Mouse (Mus musculus): ENCODE data around the gene Kank2.

The Kank2 gene

DNA sequence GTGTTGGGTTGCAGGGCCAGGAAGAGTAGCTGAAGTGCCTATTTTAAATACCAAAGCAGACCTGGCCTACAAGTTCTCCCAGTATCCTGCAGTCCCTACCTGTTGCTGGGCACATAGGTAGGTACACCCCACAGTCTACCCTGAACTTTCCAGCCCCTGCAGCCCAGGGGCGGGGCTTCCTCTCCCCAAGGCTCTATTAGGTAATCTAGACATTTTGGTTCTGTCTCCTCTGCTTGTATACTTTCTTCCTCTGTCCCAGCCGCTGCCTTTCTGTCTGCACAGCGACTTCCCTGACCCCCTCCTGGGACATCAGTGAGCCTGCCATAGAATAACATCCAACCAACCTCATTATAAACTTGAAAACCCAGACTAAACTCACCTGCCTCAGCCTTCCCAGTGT is 48.2 kb downstream of the Kank2 start:
- no peak for DNase-seq (ENCODE audit: low read depth)

DNA sequence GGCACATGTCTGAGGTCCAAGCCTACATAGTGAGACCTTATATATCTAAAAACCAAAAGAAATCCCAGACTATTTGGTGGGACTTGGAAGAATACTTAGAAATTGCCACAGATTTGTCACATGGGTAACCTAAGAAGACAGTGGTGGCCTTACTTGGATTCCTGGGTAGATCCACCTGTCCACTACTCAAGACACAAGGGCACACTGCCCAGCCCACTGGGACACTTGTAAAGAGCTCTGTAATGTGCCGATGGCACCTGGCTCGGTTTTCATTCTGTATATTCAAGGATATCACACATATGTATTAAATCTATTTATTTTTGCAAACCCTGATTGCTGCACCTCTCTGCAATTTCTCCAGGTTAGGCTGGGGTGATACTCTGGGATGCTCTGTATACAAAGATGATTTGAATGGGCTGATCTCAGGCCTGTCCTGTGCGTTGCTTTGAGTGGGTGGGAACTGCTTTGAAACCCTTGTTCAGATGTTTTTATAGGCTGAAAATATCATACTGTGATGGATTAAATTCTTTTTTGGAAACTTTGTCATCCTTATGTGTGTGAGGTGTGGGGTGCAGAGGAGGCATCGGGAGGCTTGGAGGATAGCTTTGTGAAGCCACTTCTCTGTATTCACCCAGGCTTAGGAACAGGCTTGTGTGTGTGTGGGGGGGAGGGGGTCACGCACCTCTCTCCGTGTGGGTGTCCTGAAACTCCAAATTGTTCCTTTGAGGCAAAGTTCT is 49.0 kb downstream of the Kank2 start:
- DNase-seq (ENCODE audit: low read depth): no peak

GRCm38 (mm10) chr9:21748491-21748890 is 50.1 kb downstream of the Kank2 start:
- no peak for DNase-seq (ENCODE audit: low read depth)

DNA sequence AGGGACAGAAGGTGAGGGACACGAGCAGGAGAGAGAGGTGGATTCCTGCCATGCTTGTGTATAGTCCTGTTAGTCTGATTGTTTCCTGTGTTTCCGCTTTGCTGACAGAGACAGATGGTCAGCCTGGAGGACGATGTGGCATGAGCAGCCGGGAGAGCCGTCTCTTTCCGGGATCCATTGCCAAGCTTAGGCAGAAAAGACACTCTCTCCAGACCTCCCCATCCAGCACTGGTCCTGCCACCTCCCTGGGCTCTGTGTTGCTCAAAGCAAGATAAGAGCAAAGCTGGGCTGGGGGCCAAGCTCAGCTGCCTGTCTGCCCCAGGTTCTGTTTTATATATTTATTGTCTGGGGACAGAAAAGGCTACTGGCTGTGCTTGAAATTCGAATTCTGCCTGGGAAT is 50.5 kb downstream of the Kank2 start:
- no peak for DNase-seq (ENCODE audit: low read depth)

DNA sequence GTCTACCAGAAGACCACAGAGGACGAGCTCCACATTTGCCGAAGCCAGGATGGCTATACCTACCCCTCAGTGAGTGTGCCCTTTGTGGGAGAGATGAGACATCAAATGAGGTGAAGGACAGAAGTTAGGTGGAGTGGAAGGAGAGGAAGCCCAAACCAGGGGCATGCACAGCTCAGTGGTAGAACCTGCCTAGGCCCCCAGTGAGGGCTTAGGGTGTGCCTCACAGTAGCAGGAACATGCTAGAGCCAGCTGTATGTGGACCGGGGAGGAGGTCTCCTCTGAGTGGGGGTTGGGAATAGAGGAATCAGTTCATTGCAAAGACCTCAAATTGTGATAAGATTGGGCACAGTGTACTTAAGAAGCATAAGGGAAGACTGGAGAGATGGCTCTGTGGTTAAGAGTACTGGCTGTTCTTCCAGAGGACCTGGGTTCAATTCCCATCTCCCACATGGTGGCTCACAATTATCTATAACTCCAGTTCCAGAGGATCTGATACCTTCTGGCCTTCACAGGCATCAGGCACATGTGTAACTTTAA is 51.2 kb downstream of the Kank2 start:
- DNase-seq (ENCODE audit: low read depth): no peak

GRCm38 (mm10) chr9:21741514-21741913 is 57.0 kb downstream of the Kank2 start:
- no peak for DNase-seq (ENCODE audit: low read depth)

GRCm38 (mm10) chr9:21740427-21740826 is 58.1 kb downstream of the Kank2 start:
- DNase-seq (ENCODE audit: low read depth): no peak

DNA sequence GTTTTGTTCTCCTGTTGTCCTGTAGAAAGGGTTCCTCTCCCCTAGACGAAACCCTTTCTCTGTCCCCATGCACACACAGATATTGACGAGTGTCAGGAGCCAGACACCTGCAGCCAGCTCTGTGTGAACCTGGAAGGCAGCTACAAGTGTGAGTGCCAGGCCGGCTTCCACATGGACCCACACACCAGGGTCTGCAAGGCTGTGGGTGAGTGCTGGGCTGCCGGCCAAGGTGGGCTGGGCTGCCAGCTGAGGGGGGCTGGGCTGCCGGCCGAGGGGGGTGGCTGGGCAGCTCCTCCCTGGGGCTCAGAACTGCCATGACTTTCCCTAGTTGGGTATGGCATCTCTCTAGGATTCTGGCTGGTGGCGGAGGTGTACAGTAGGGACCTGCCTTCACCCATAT is 59.8 kb downstream of the Kank2 start:
- DNase-seq (ENCODE audit: low read depth): no peak

DNA sequence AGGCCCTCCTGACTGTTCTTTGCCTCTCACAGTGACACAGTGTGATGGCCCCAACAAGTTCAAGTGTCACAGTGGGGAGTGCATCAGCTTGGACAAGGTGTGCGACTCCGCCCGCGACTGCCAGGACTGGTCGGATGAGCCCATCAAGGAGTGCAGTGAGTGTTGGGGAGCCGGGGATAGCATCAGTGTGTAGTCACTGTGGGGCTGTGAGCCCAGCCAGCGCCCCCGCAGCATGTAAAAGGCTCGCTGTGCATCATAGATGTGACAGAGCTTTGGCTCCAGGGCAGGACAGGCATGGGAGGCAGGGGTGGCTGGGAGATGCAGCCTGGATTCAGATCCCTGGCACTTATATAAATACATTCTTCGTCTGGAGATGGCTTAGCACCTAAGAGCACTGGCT is 61.4 kb downstream of the Kank2 start:
- DNase-seq (ENCODE audit: low read depth): no peak

DNA sequence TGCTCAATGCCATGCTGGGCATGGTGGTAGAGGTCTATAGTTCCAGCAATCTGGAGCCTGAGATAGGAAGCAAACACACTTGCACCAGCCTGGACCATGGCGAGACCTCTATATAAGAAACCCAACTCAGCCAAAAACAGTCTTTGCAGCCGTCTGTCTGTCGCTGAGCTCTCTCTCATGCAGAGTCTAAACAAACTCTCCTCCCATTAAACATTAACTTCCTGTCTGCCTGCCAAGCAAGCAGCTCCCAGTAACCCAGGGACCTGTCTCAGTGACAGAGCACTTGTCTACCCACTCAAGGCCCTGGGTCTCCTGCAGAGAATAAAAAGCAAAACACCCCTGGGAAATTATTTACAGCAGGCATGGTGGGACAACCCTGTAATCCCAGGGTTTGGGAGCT is 62.0 kb downstream of the Kank2 start:
- no peak for DNase-seq (ENCODE audit: low read depth)

DNA sequence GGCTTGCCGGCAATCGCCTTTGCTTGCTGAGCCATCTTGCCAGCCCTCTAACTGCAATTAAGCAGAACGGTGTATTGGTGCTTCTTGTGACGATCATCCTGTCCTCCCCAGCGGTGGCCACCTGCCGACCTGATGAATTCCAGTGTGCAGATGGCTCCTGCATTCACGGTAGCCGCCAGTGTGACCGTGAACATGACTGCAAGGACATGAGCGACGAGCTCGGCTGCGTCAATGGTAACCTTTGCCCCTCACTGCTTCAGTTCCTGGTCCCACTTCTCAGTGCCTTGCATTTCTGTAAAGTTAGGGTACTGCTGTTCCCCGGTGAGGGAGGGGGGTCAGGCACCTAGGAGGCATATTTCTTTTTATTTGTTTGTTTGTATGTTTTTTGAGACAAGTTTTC is 63.4 kb downstream of the Kank2 start:
- no peak for DNase-seq (ENCODE audit: low read depth)

GRCm38 (mm10) chr9:21733989-21734388 is 64.6 kb downstream of the Kank2 start:
- DNase-seq (ENCODE audit: low read depth): no peak

DNA sequence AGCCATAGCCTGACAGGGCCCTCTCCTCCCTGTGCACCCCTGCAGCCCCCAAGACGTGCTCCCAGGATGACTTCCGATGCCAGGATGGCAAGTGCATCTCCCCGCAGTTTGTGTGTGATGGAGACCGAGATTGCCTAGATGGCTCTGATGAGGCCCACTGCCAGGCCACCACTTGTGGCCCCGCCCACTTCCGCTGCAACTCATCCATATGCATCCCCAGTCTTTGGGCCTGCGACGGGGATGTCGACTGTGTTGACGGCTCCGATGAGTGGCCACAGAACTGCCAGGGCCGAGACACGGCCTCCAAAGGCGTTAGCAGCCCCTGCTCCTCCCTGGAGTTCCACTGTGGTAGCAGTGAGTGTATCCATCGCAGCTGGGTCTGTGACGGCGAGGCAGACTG is 65.1 kb downstream of the Kank2 start:
- no peak for DNase-seq (ENCODE audit: low read depth)

GRCm38 (mm10) chr9:21732288-21732687 is 66.3 kb downstream of the Kank2 start:
- no peak for DNase-seq (ENCODE audit: low read depth)

DNA sequence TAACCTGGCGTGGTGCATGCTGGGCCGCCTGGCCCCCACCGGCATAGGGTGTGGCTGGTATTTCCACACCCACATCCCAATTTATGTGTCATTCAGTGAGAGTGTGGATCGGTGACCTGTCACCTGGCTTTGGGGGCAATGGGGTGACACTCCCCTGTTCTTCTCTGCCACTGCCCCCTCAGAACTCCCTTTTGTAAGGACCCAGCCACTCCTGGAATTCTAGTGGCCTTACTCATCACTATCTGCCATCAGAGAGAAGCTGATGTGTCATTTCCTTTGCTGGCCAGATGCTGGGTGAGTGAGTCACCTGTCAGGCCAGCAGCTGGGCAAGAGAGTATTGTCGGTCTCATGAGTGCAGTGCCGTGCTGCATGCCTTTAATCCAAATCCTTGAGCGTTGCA is 69.3 kb downstream of the Kank2 start:
- peak; percentile 65 for DNase-seq (ENCODE audit: low read depth)

DNA sequence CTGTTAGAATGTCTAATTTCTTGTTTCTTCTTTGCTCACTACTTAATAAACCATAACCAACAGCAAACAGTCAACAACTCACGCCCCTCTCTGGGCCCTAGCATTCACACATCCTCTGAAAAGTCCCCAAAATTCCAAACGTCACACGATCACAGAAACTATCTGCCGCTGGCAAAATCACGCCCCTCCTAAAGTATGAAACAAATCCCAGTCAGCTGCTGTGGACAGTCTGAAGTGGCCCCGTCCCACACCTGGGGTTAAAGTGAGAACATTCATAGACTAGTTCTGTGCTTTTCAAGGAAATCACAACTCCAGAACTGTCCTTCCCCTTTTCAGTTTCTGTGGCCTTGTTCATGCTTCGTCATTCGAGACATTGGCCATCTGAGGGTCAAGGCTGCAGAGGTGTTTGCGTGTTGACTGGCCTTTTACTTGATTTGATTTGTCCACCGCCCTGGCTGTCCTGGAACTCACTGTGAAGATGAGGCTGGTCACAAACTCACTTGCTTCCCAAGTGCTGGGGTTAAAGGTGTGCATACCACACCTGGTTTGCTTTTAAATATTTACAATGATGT is 70.2 kb downstream of the Kank2 start:
- no peak for DNase-seq (ENCODE audit: low read depth)

DNA sequence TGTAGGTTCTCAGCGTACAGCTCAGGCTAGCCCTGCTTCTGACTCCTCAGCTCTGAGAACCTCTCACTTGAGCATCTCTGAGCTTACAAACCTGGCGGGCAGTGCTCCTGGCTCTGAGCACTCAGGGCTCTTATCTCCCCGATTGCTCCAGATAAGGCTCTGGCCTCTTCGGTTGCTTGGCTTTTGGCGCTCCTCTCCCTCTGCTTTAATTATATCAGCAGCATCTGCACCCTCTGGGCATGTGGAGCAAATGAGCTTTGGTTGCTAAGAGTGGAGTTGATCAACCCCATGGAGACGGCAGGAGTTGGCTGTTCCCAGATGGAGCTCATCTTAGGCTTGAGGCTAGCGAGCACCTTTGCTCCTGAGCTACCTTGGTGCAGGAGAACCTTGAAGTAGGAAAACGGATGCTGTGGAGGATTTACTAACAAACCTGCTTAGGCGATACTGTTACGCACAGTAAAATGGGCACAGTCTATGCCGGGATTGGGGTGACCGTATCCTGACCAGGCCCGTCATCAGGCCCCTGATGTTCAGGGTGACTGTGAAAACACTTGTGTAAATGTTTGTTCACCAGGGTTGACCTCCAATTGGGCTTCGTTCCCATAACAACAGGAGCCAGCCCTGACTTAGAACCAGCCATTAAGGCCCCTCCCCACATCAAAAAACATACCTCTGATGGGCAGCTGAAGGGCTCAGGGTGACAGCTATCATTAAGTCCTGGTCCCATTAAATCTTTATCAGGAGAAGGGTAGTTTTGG is 72.1 kb downstream of the Kank2 start:
- no peak for DNase-seq (ENCODE audit: low read depth)

DNA sequence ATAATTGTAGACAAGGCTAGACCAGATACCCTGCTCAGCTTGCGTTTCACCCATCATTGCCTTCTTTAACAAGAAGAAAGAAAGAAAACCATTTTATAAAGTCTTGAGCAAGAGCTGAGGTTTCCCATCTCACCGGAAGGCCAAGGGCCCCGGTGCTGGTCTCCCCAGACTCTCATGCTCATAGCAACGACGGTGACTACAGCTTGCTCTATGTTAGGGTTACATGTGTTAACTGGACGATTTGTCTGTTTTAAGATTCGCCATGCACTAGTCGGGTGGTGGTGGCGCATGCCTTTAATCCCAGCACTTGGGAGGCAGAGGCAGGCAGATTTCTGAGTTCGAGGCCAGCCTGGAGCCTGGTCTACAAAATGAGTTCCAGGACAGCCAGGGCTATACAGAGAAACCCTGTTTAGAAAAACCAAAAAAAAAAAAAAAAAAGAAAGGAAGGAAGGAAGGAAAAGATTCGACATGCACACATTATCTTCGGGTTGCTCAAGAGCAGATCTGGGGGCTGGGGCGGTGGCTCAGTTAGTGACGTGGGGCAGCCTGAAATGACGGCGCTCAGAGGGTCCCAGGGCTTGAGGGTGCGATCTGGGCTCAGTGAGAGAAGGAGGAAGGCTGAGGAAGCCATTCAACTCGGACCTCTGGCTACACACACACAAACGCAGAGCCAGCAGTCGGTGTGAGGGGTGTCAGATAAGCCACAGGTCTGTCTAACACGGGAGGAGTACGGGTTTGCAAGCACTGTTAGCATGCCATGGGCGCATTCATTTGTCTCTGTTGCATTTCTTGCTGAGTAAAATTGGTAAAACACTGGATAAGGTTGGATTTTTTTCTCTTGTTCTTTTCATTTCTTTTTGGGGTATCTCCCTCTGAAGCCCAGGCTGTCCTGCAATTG is 73.1 kb downstream of the Kank2 start:
- no peak for DNase-seq (ENCODE audit: low read depth)

GRCm38 (mm10) chr9:21724147-21724536 is 74.4 kb downstream of the Kank2 start:
- peak; percentile 84 for DNase-seq (ENCODE audit: low read depth)

GRCm38 (mm10) chr9:21723377-21724146 is 75.0 kb downstream of the Kank2 start, which contains the start of gene Ldlr:
TSS of gene Ldlr (plus strand) at chr9:21723483.
- peak; percentile 88 for DNase-seq (ENCODE audit: low read depth)

GRCm38 (mm10) chr9:21721036-21721435 is 77.5 kb downstream of the Kank2 start:
- no peak for DNase-seq (ENCODE audit: low read depth)
